Mouse (Mus musculus) myocyte (in vitro differentiated cells): Measurements from ENCODE around the gene Mylk. TPM values are rescaled to one million over a fixed set of nuclear protein-coding genes. Genes with fewer than 3 reads are reported as not detected.

Source experiments
- H3K27me3 ChIP-seq: one replicate; pipeline ENCODE4 v1.6.1; 2011; ENCODE audit not compliant: control insufficient read depth, insufficient read depth, insufficient read length
- H3K36me3 ChIP-seq: one replicate; pipeline ENCODE4 v1.6.1; 2011; ENCODE audit not compliant: control insufficient read depth, insufficient read depth
- H3K4me2 ChIP-seq: one replicate; pipeline ENCODE4 v1.6.1; 2011; ENCODE audit warnings: low read depth, control low read depth
- H3K4me3 ChIP-seq: one replicate; pipeline ENCODE4 v1.5.1; 2011; ENCODE audit warnings: mild to moderate bottlenecking, control low read depth, moderate library complexity
- H3K79me2 ChIP-seq: one replicate; pipeline ENCODE4 v1.6.1; 2011; ENCODE audit not compliant: control insufficient read depth, insufficient read depth
- H3ac ChIP-seq: one replicate; pipeline ENCODE4 v1.6.1; 2011; ENCODE audit not compliant: control insufficient read depth, insufficient read length
- CEBPB ChIP-seq: IDR thresholded peaks from 2 replicates; pipeline ENCODE4 v1.6.1; 2011; ENCODE audit warnings: mild to moderate bottlenecking, moderate library complexity; ENCODE audit not compliant: poor library complexity, insufficient read depth, severe bottlenecking
- E2F4 ChIP-seq: IDR thresholded peaks from one replicate; pipeline ENCODE4 v1.6.1; 2011; ENCODE audit warnings: mild to moderate bottlenecking, control low read depth, moderate library complexity; ENCODE audit not compliant: insufficient read depth
- MAX ChIP-seq: IDR thresholded peaks from one replicate; pipeline ENCODE4 v1.6.1; 2011; ENCODE audit warnings: low read depth, mild to moderate bottlenecking, control low read depth
- MYOD1 ChIP-seq, 3 experiments: IDR thresholded peaks; one replicate each; pipeline ENCODE4 v1.6.1; 2011; ENCODE audit warnings: control low read depth in 2 of 3, low read depth in 2 of 3, mild to moderate bottlenecking in 2 of 3, moderate library complexity in 1 of 3; ENCODE audit not compliant: insufficient read length in 2 of 3, control insufficient read depth in 1 of 3
- MYOG ChIP-seq, 3 experiments: IDR thresholded peaks; one replicate each; pipeline ENCODE4 v1.6.1; 2011; ENCODE audit warnings: control low read depth in 2 of 3, low read depth in 2 of 3, mild to moderate bottlenecking in 2 of 3; ENCODE audit not compliant: insufficient read length in 2 of 3, control insufficient read depth in 1 of 3, insufficient read depth in 1 of 3
- POLR2A ChIP-seq: IDR thresholded peaks from one replicate; pipeline ENCODE4 v1.6.1; 2011; ENCODE audit warnings: low read depth, mild to moderate bottlenecking, control low read depth, moderate library complexity; ENCODE audit not compliant: insufficient read length
- POLR2AphosphoS2 ChIP-seq: IDR thresholded peaks from one replicate; pipeline ENCODE4 v1.6.1; 2011; ENCODE audit warnings: low read depth, control low read depth; ENCODE audit not compliant: insufficient read length
- REST ChIP-seq: IDR thresholded peaks from one replicate; pipeline ENCODE4 v1.6.1; 2011; ENCODE audit warnings: mild to moderate bottlenecking, control low read depth, moderate library complexity; ENCODE audit not compliant: insufficient read depth, insufficient read length
- SRF ChIP-seq: IDR thresholded peaks from one replicate; pipeline ENCODE4 v1.6.1; 2011; ENCODE audit warnings: low read depth; ENCODE audit not compliant: control insufficient read depth, insufficient read length
- TCF12 ChIP-seq: IDR thresholded peaks from one replicate; pipeline ENCODE4 v1.6.1; 2011; ENCODE audit warnings: mild to moderate bottlenecking, control low read depth; ENCODE audit not compliant: poor library complexity, insufficient read depth, severe bottlenecking
- TCF3 ChIP-seq: IDR thresholded peaks from one replicate; pipeline ENCODE4 v1.6.1; 2011; ENCODE audit warnings: low read depth, control low read depth; ENCODE audit not compliant: insufficient read length
- USF1 ChIP-seq: IDR thresholded peaks from one replicate; pipeline ENCODE4 v1.6.1; 2011; ENCODE audit warnings: low read depth, mild to moderate bottlenecking, control low read depth, moderate library complexity
- polyA plus RNA-seq: library from polyadenylated mRNA; unstranded; fragments of >200 nt; fragmentation: generic; extraction: Trizol; gene quantifications from one replicate; pipeline ENCODE4 v1.2.1, GENCODE M21; 2012; ENCODE audit warnings: missing spikeins

Gene Mylk
- polyA plus RNA-seq, 1 experiment, result 2.1 TPM

DNA sequence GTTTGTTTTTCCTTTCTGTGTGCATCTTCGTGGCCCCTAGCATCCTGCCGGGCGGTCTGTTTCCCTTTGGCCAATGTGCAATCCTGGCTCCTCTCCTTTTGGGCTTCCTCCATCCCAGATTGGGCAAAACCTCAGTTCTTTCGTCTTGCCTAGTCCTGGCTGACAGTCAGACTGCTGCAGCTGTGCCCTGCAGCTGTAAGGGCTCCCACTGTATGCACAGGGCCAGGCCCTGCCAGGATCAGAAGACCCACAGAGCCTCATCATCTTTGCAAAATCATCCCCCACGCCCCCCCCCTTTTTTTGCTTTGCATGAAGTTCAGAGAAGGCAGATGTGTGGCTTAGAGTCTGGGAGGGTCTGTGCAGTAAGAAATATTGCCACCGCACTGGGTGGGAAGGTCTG, 110.1 kb downstream of the Mylk start:
- no peak overlapping the region for H3K4me2 ChIP-seq
- no peak overlapping the region for H3ac ChIP-seq
- H3K4me3 ChIP-seq, result no peak overlapping the region
- H3K27me3 ChIP-seq, result peaks cover 6% of the 10 kb centered on the region
- H3K36me3 ChIP-seq, result no peaks in the 10 kb centered on the region
- H3K79me2 ChIP-seq, result no peaks in the 10 kb centered on the region
- no peak for TF ChIP-seq POLR2A

DNA sequence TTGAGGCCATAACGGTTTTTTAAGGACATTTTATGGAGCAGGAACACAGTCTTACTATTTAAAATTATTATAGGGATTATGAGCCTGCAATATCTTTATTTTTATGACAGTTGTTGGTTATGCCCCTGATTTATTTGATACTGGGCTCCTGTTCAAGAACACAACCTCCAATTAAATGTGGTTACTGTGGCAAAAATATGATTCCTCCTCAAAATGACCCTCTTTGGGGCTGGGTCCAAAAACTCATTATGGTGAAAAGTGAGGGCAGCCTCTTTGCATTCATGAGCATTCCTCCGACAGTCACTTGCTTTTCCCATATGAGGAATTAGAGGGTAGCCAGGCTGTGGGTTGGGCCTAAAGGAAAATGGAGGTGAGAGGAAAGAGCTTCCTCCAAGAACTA, 110.7 kb downstream of the Mylk start:
- TF ChIP-seq MAX, result no peak
- no peak for TF ChIP-seq TCF3
- no peak for TF ChIP-seq MYOD1 (IDR thresholded peaks at IDR 0.05; ENCODE audit: control insufficient read depth in 1 of 3, insufficient read length in 2 of 3, low read depth in 2 of 3)
- no peak for TF ChIP-seq POLR2A
- TF ChIP-seq TCF12, result no peak
- no peak for TF ChIP-seq CEBPB
- no peak for TF ChIP-seq USF1
- no peak for TF ChIP-seq POLR2AphosphoS2
- no peak for TF ChIP-seq E2F4
- TF ChIP-seq MYOG (IDR thresholded peaks at IDR 0.05; ENCODE audit: control insufficient read depth in 1 of 3, insufficient read depth in 1 of 3, insufficient read length in 2 of 3, low read depth in 2 of 3), result no peak
- no peak for TF ChIP-seq REST
- no peak for TF ChIP-seq SRF
- Histone ChIP-seq H3K4me3 (no peak overlapping the region), H3K36me3 (no peaks in the 10 kb centered on the region), H3ac (no peak overlapping the region), H3K27me3 (peaks cover 6% of the 10 kb centered on the region), H3K79me2 (no peaks in the 10 kb centered on the region), H3K4me2 (no peak overlapping the region)

DNA sequence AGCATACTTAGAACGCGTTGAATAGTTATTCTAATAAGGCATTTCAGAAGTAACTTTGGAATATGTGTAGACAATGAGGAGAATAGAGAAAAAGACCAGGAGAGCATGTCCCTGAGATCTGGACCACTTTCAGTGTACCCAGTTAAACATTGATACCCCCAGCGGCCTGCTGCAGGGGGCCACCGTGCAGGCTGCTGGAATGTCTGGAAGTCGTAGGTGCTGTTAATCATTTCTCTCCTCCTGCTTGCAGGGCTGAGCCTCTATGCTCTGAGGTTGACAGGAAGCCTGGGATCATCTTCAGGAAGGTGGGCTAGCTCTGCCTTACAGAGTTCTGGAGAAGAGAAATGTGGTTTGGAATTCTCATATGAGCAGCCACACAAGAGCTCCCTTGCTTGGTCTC, 112.6 kb downstream of the Mylk start:
- no peak for TF ChIP-seq TCF12
- TF ChIP-seq MAX, result no peak
- no peak for TF ChIP-seq REST
- H3K4me2 ChIP-seq, result no peak overlapping the region
- no peak overlapping the region for H3K4me3 ChIP-seq
- H3K27me3 ChIP-seq, result peaks cover 6% of the 10 kb centered on the region
- H3K36me3 ChIP-seq, result no peaks in the 10 kb centered on the region
- H3ac ChIP-seq, result no peak overlapping the region
- no peaks in the 10 kb centered on the region for H3K79me2 ChIP-seq

DNA sequence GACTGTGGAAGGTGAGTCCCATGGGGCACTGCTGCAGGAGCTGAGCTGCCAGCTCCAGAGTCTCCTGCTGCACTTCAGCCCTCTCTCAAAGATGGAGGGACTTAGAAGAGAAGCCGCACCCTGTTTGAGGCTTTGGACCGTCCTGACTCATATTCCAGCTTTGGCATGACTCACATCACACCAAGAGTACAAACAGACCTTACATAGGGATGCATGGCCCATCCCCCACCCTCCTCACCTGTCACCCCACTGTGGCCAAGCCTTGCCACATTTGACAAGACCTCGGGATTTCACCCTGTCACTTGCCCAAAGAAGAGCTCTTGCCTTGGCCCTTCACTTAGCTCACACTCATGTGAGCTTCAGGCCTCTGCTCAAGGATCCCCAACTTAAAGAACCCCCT, 115.8 kb downstream of the Mylk start:
- Histone ChIP-seq H3K27me3 (no peaks in the 10 kb centered on the region), H3ac (no peak overlapping the region), H3K4me2 (peak overlapping the region; percentile 52), H3K4me3 (no peak overlapping the region), H3K36me3 (no peaks in the 10 kb centered on the region), H3K79me2 (no peaks in the 10 kb centered on the region)
- TF ChIP-seq MYOD1 (IDR thresholded peaks at IDR 0.05; ENCODE audit: control insufficient read depth in 1 of 3, insufficient read length in 2 of 3, low read depth in 2 of 3) (peak; percentile 9 to 97 (median 86)), CEBPB (0 out of 2 replicates have a peak, but pooled peaks have one; percentile 28), POLR2A (no peak), TCF3 (peak; percentile 13), MYOG (IDR thresholded peaks at IDR 0.05; ENCODE audit: control insufficient read depth in 1 of 3, insufficient read depth in 1 of 3, insufficient read length in 2 of 3, low read depth in 2 of 3) (peak; percentile 63 to 95 (median 74)), REST (no peak), E2F4 (no peak), TCF12 (peak; percentile 65), USF1 (no peak), SRF (no peak)

DNA sequence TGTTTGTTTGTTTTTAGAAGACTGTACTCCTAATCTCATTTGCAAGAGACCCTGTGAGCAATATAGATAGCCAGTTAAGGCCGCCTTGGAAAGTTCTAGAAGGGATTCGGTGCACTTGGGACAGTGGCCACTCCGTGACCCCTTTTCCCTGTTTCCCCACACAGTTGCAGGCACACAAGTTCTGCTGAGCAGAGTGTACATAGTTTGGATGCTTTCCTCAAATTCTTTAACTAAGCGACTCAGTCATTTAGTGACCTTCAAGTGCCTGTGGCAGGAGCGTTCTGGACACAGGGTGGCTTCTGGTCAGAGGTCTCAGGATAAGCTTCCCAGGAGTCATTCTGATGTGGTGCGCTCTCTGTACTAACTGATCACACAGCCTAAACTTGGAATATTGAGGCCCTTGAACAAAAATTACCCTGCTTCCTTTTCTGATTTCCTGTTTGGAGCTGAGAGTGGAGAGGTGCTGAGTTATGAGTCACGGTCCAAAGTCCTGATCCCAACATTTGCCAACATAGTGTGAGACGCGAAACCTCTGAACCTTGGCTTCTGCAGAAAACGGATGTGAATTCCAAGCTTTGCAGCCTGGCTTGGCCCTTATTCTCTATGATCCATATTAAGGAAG, 116.8 kb downstream of the Mylk start:
- Histone ChIP-seq H3K4me2 (no peak overlapping the region), H3K79me2 (no peaks in the 10 kb centered on the region), H3K36me3 (no peaks in the 10 kb centered on the region), H3K4me3 (no peak overlapping the region), H3K27me3 (no peaks in the 10 kb centered on the region), H3ac (no peak overlapping the region)
- TF ChIP-seq SRF (no peak), POLR2A (no peak), MAX (no peak), MYOD1 (IDR thresholded peaks at IDR 0.05; ENCODE audit: control insufficient read depth in 1 of 3, insufficient read length in 2 of 3, low read depth in 2 of 3) (no peak), POLR2AphosphoS2 (no peak), E2F4 (no peak), TCF12 (no peak), TCF3 (no peak)

DNA sequence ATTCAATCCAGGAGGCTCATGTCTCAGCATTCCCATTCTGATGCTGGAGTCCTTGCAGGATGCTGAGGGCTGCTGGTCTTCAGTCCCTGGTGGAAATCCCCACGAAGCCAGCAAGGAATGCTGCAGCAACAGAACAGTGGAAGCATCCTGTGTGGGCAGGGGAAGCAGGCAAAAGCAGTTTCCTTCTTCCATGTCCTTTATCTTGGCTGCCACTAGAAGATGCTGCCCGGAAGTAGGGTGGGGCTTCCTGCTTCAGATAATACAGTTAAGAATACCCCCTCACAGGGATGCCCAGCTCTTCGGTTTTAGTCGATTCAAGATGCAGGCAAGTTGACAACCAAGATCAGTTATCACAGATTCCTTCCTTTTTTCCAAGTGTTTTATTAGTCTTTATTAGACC, 120.4 kb downstream of the Mylk start:
- H3K79me2 ChIP-seq, result no peaks in the 10 kb centered on the region
- H3K4me2 ChIP-seq, result no peak overlapping the region
- no peak overlapping the region for H3ac ChIP-seq
- no peaks in the 10 kb centered on the region for H3K36me3 ChIP-seq
- no peak overlapping the region for H3K4me3 ChIP-seq
- TF ChIP-seq TCF12 (no peak), REST (no peak), TCF3 (no peak), SRF (no peak), E2F4 (no peak), MAX (no peak)
- no peaks in the 10 kb centered on the region for H3K27me3 ChIP-seq
